Mouse (Mus musculus): ENCODE measurements at regions not wholly inside any gene's neighbourhood (a gene's known extent, or its start where the extent isn't known, plus 50 kb on each side); places are given as distances from the start of the nearest gene placed in this dataset.
"Not testable (repeated sequence)": the region's sequence is repeated elsewhere in the genome, so short reads cannot be mapped to it uniquely, and the experiment has no call there.

- peak; percentile 18 for DNase-seq (ENCODE audit: low spot score)
Measured at GRCm38 (mm10) chr4:8084954-8085639, 153.7 kb downstream of the Car8 start.

GRCm38 (mm10) chr4:8079349-8079748 lies 159.5 kb downstream of the Car8 start:
- DNase-seq (ENCODE audit: low spot score) = no peak

- no peak for DNase-seq (ENCODE audit: low spot score)
Measured at GRCm38 (mm10) chr4:8072989-8073573, 165.8 kb downstream of the Car8 start.

GRCm38 (mm10) chr4:8070693-8071092 lies 168.1 kb downstream of the Car8 start:
- not testable (repeated sequence) for DNase-seq (ENCODE audit: low spot score)

- DNase-seq (ENCODE audit: low spot score) = peak; percentile 3
Measured at GRCm38 (mm10) chr4:8068086-8068485, 170.8 kb downstream of the Car8 start.

- no peak for DNase-seq (ENCODE audit: low spot score)
Measured at GRCm38 (mm10) chr4:8041776-8042175, 197.1 kb downstream of the Car8 start.

- DNase-seq (ENCODE audit: low spot score) = no peak
Measured at GRCm38 (mm10) chr4:8037863-8038262, 201.0 kb downstream of the Car8 start.

GRCm38 (mm10) chr4:8033402-8033801 lies 205.4 kb downstream of the Car8 start:
- not testable (repeated sequence) for DNase-seq (ENCODE audit: low spot score)

- DNase-seq (ENCODE audit: low spot score) = peak; percentile 42
Measured at GRCm38 (mm10) chr4:8005155-8005554, 233.7 kb downstream of the Car8 start.

- no peak for DNase-seq (ENCODE audit: low spot score)
Measured at GRCm38 (mm10) chr4:7997575-7997953, 241.3 kb downstream of the Car8 start.

- DNase-seq (ENCODE audit: low spot score) = no peak
Measured at GRCm38 (mm10) chr4:7996923-7997574, 241.8 kb downstream of the Car8 start.

- DNase-seq (ENCODE audit: low spot score) = no peak
Measured at GRCm38 (mm10) chr4:7992944-7993343, 245.9 kb downstream of the Car8 start.

GRCm38 (mm10) chr4:7987781-7988180 lies 251.1 kb downstream of the Car8 start:
- peak; percentile 45 for DNase-seq (ENCODE audit: low spot score)

GRCm38 (mm10) chr4:7987346-7987745 lies 251.5 kb downstream of the Car8 start:
- DNase-seq (ENCODE audit: low spot score) = no peak

GRCm38 (mm10) chr4:7984814-7985213 lies 254.0 kb downstream of the Car8 start:
- DNase-seq (ENCODE audit: low spot score) = no peak

- no peak for DNase-seq (ENCODE audit: low spot score)
Measured at GRCm38 (mm10) chr4:7979772-7980351, 259.0 kb downstream of the Car8 start.

- DNase-seq (ENCODE audit: low spot score) = no peak
Measured at GRCm38 (mm10) chr4:7977661-7978444, 261.0 kb downstream of the Car8 start.

GRCm38 (mm10) chr4:7970272-7970671 lies 268.6 kb downstream of the Car8 start:
- DNase-seq (ENCODE audit: low spot score) = no peak

GRCm38 (mm10) chr4:7965663-7966062 lies 273.2 kb downstream of the Car8 start:
- DNase-seq (ENCODE audit: low spot score) = no peak

GRCm38 (mm10) chr4:7961521-7962172 lies 277.2 kb downstream of the Car8 start:
- no peak for DNase-seq (ENCODE audit: low spot score)

GRCm38 (mm10) chr4:7960335-7960734 lies 278.5 kb downstream of the Car8 start:
- no peak for DNase-seq (ENCODE audit: low spot score)

GRCm38 (mm10) chr4:7948020-7948419 lies 290.8 kb downstream of the Car8 start:
- no peak for DNase-seq (ENCODE audit: low spot score)
